Mouse (Mus musculus): ENCODE measurements around the gene Hs6st3.

The Hs6st3 gene

DNA sequence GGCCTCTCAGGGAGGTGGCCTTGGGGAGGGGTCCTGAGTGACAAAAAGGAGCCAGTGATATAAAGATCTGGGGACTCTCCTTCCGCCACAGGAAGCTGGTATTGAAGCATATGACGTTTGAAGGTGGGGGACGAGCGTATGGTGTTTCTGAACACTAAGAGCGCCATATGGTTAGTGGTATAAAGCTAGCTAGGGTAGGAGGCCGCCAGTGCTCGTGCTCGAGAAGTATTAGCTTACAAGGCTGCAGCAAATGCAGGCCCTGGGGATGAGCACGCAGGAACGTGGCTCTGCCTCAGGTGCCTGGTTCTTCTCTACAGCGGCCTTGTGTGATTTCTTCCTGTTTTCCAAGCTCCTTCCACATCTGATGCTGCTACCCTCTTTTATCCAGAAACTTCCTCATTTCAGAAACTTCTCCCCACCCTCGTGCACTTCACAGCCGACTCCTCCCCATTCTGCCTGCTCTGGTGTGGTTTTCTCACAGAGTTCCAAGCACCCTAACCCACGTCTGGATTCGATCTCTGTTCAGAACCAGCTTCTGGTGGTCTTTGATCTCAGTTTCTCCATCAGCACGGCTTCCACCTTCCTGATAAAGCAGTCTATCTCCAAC is 110.0 kb downstream of the Hs6st3 start:
- WGBS, result 60% methylated on average over 16 of the region's 16 CpGs

DNA sequence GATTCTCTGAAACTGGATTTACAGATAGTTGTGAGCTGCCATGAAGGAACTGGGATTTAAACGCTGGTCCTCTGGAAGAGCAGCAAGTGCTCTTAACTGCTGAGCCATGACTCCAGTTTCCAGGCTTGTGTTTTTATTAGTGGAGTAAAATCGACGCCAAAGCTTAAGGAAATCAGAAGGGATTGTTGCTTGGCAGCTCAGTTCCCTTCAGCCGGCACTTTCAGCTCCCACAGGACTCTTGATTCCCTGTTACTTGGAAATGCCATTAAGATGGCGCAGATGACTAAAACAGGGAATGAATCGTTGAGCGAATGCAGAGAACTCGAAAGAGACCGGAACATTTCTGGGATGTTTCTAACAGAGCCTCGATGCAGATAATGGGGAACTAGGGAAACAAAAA is 112.2 kb downstream of the Hs6st3 start:
- WGBS, result 76% methylated on average over 10 of the region's 10 CpGs

DNA sequence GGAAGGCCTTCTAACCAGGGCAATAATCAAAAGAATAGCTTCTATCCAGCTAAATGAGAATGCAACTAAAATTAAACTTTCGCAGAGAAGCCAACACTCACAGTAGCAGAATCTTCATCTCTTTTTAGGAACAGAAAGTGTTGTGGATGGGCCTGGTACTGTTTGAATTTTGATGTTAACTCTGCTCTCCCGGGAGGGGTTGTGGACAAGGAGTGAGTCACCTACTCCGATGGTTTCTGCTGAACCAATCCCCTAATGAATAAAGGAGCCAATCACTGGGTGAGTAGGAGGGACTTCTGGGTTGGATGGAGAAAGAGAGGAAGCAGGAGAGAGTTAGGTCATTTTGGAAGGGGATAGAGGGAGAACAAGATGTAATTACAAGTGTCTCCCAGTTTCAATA is 117.3 kb downstream of the Hs6st3 start:
- 58% methylated on average over 3 of the region's 3 CpGs for WGBS

DNA sequence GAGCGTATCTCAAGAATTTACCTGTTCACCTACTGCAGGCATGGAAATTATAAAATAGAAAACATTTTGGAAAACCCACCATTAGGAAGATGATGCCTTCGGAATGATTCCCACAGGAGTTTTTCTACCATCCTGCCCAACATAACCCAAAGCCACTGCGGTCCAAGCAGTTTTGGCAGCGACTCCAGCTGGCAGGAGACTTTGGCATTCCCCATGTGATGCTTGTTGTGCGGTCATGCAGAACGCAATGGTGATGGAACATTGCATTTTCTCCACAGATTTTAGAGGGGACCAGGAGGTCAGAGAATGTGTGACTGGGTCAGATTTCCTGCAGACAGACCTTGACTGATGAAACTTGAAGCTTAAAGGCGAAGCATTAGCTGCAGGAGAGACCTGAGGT is 118.9 kb downstream of the Hs6st3 start:
- 80% methylated on average over 7 of the region's 7 CpGs for WGBS

DNA sequence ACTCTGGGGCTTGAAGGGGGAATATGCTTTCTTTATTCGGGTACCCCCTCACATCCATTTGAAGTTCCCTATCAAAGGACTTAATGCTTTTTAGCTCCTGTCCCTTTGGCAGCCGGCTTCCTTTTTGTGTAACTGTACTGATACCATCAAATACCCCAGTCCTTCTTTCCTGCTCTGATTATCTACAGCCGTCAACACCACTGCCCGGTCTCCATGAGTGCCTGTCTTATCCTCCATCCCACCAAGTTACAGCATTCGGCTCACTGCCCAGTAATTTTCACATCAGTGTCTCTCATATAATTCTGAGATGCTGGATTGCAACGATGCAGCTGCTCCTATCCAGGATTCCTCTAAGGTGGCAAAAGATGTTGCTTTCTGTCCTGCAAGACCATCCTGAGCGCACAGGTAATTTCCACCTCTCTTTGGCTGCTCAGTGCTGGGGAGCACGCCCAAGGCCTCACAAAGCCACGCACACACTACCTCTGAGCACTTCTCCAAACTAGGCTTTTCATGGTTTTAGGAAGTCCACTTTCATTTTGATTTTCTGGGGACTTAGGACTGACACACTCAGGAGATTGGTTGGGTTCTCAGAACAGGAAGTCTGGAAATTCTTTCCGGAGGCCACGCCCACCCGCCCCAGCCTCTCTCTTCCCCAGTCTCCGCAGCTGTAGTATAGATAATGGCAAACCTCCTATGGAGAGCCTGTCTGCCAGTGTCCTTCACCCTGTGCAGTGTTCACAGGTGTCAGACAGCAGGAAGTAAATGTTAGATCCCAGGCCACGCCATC is 122.2 kb downstream of the Hs6st3 start:
- 78% methylated on average over 14 of the region's 14 CpGs for WGBS

DNA sequence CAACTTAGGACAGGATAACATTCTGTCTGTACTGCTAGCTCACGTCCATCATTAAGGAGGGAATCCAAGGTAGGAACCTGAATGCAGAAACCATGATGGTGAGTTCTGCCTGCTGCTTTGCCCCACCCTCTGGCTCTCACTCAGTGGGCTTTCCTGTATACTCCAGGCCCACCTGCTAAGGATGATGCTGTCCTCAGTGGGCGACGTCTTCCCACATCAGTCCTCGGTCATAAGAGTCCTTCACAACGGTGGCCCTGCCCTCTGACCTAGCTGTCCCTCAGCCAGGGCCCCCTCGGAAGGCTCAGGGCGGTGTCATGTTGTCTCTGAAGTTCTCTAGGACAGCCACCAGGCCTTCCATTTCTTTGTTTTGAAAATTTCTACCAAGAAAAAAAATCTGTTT is 128.2 kb downstream of the Hs6st3 start:
- 81% methylated on average over 7 of the region's 7 CpGs for WGBS

DNA sequence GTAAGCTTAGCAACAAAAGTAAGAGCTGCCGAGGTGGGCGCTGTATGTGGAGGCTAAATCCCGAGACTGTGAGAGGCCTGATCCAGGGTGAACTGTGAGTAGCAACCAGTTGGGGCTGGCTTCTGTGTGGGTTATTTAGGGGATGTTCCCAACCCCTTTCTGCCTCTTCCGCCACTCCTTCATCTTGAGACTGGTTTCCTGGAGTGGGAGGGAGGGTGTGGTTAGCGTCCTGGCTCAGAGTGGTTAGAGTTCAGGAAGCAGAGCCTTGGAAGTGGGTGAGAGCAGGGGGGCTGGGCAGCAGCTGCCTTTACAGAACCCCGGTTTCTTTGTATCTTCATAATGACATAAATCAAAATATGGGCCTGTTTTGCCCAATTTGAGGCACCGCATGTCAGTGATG is 134.9 kb downstream of the Hs6st3 start:
- WGBS, result 71% methylated on average over 7 of the region's 7 CpGs

DNA sequence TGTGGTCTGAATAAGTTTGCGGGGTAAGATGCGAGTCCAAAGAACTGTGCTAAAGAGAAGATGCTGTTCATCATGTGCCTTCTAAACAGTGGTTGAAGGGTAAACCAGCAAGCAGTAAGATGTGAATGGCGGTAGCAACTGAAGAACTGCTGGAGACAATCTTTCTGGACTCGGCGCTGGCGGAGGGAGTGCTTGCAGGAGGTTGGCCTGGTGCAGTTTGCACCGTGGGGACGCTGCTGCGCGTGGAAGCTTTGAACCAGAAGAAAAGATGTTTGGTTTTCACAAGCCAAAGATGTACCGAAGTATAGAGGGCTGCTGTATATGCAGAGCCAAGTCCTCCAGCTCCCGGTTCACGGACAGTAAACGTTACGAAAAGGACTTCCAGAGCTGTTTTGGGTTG is 140.0 kb downstream of the Hs6st3 start:
- 82% methylated on average over 15 of the region's 15 CpGs for WGBS

DNA sequence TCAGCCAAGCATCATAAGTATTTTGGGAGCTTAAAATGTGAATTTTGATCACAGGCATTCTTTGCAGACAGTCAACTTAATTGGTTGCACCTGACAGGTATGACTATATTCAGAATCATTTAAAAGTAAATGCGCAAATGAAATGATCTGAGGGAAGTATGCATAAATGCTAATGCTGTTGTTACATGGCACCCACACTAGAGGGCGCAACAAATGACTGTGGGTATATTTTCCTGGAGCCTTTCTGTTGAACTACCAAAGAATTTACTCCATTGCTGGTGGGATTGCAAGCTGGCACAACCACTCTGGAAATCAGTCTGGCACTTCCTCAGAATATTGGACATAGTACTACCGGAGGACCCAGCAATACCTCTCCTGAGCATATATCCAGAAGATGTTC is 145.8 kb downstream of the Hs6st3 start:
- WGBS, result 83% methylated on average over 3 of the region's 3 CpGs

DNA sequence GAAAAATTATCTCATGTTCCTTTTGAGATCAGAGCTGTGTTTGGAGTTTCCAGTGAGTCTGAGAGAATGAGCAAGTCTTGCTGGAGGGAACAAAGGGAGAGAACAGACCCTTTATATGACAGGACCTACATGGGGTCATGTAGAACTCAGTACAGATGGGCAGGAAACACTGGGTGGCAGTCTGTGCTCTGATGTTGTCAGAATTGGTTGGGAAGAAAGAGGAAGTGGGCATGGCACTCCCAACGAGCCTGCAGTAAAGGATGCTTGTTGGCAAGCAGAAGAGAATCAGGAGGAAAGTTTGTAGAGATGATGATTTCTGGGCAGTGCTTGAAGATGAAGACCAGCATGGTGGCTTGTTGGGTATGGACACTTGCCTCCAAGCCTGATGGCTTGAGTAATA is 151.5 kb downstream of the Hs6st3 start:
- 46% methylated on average over 1 of the region's 1 CpGs for WGBS

DNA sequence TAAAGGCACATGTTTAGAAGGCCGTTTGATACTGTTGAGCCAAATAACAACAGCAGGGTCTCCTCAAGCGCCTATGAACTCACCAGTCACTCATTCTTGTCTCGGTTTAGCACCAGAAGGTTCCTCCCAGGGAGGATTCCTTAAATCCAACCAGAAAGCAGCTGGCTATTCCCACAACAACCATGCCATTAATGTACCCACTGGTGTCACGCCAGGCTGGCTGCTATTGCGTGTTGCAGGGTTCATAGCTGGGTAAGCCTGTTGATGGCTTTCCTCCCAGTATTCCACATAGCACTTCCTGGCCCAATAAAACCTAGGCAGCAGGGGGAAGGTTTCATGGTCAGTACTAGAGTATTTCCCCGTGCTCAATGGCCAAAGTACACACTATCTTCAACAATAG is 155.9 kb downstream of the Hs6st3 start:
- 88% methylated on average over 6 of the region's 6 CpGs for WGBS

DNA sequence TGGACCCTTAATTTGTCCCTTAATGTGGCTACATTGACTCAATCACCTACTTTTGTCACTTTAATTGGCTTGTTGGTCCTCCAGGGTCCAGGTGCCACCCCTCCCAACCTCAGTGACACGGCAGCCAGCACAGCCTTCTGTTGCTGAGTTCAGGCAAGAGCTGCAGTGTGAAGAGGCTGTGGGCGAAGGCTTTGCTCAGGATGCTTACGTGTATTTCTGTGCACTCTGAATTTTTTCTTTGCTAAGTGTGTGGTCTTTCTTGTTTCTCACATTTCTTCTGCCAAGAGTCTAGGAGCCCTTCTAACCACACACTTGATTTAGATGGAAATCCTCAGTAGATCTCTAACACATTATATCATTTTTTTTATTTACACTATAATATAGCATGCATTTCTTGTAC is 168.3 kb downstream of the Hs6st3 start:
- WGBS, result 42% methylated on average over 3 of the region's 3 CpGs

DNA sequence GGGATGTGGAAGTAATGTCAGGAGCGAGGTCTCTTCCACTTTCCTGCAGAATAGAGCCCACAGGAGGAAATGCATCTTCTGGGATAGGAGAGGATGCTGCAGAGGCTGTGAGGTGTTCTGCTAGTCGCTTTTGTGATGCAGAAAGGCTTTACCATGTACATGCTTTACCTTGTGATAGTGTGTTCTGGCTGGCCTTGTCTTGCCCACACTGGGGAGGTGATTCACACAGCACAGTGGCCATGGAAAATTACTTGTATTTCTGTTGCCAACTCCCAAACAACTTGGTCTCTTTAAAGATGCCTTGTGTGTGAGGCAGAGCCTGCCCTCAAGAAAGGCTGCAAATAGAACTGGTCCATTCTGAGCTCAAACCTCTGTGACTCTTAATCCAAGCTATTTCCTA is 180.2 kb downstream of the Hs6st3 start:
- WGBS, result 79% methylated on average over 2 of the region's 2 CpGs

DNA sequence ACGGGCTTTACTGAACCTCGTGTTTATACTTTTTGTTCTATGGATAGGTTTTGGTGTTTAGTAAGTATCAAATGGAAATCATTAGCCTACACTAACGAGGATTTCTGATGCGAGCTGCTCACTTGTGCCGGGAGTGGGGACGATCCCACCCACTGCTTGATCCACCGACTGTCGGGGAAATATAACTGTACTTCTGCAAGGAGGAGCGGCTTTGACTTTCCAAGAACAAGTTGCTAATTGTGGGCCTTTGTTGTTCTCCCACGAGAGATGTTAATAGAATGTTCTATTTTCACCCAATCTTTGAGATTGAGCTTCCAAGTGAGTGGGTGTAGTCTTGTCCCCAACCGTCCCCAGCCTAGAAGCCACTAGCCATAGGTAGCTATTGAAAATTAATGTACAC is 209.1 kb downstream of the Hs6st3 start:
- 42% methylated on average over 11 of the region's 11 CpGs for WGBS

DNA sequence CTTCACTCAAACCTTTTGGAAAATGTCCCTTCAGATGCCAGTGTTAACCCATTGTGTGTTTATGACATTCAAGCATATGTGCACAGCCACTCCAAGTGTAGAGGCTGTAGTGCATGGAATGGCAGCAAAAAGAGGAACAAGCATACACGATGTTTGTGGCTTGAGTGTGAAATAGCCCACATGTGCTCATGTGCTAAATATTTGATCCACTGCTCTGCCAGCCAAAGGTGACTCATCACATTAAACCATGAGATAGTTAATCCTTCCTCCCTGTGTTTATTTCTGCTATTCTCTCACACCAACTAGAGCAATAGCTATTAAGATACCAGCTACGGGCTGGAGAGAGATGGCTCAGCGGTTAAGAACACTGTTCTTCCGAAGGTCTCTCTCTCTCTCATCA is 223.3 kb downstream of the Hs6st3 start:
- 89% methylated on average over 4 of the region's 4 CpGs for WGBS

DNA sequence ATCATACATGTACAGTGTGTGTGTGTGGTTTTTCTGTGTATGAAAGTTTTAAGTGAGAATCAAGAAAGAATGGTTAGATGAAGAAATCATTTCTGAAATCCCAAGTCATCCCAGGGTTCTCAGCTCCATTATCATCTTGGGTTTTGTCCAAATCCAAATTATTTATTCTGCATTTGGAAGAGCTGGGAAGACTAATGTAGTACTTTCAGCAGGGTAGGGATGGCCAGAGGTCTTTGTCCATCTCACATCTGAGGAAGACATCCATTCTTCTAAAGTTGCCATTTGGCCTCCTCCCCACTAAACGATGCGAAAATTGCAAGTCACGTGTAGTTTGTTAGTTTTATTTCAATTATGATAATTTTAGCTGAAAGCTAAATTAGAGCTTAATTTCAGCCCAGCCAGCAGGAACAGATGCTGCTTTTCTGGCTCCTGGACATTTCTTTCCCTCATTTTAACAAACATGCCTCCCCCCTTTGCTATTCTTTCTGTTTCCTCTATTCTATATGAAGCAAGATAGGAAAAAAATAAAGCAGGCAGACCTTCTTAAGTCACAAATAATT is 229.8 kb downstream of the Hs6st3 start:
- 58% methylated on average over 3 of the region's 3 CpGs for WGBS

DNA sequence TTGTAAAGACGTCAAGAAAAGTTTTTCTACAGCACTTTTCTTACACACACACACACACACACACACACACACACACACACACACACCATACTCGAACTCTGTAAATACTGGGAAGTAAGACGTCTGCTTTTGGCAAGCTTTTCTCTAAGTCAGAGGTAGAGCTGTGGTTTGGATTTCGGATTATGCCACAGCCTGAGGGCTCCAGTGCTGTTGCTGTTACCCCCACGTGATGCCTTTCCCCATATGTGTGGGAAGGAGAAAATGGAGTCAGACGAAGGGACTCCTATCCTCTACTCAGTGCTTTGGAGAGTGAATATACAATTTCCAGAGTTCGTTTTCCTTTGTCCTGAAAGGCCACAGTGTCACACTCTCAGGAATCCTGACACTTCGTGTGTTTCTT is 231.1 kb downstream of the Hs6st3 start:
- 56% methylated on average over 8 of the region's 8 CpGs for WGBS

DNA sequence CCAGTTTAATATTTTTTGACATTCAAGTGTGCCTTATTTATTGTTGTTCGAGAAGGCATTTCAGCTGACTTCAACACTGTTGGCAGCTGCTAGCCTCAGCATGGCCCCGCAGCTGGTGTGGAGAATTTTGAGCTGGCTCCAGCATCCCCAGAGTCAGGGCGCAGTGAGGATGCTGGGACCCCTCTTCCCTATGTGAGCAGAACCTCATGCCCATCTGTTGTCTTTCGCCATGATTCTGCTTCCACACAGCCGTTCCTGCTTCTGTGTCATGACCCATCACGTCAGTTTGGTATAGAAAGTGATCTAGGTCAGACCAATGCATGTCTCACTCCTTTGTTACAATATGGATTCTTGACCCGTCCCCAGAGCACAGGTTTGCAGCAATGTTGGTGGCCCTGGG is 231.9 kb downstream of the Hs6st3 start:
- WGBS, result 74% methylated on average over 7 of the region's 7 CpGs

DNA sequence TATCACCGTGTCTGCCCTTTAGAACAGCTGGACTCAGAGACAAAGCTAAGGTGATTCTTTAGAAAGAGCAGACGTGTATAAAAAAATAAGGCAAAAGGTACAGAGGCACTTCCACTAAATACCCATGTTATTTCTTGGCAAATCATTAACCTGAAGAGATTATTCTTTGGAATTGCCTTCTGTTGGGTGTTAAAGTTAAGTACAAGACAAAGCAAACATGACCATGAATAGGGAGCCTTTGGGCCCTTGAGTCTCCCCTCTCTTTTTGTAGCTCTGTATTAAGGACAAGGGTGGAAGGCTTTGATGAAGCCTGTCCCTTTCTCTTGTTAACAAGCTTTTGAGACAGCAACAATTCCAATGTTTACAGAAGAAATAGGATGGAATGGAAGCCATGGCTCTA is 241.2 kb downstream of the Hs6st3 start:
- 89% methylated on average over 2 of the region's 2 CpGs for WGBS

DNA sequence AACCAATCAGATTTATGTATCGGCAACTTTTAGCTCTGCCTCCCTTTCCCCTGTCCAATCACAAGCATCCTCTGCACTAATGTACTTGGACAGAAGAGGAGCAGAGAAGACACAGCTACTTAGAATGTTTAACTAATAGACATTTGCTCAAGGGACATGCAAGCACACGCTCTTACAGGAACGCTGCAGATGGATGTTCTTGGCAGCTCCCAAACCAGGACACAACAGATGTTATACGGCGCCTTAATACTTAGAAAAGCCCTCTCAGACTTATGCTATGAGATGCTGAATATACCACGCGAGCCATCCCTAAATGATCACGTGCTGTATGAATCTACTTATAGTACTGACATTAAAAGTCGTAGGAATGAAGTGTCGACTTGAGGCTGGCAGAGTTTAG is 263.5 kb downstream of the Hs6st3 start:
- 56% methylated on average over 10 of the region's 10 CpGs for WGBS

DNA sequence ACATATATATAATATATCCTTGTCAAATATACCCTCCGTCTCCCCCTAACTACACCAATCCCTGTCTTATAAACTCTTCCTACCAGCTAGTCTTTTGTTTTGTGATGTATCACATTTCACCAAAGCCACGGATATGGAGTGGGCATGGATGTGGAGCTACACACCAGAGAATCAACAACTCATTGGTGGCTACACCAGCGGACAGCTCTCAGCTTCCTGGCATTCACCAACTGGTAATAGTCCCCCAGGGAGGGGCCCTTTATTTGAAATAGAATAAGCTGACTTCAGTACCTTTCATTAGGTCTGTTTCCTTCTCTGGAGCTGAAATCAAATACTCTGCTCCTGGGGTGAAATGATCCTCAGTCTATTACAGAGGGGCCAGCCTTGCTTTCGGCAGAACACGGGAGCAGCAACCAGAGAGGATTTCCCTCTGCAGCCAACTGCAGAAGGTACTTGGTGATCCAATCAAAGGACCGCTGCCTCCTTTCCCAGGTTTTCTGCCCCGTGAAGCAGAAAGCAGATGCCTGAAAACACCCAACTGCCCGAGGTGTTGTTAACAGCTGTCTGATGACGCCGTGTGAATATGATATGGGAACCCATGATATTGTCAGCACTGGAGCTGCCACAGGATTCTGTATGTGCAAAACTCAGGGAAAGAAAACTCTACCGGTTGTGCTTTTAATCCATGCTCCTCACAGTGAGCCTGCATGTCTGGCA is 271.4 kb downstream of the Hs6st3 start:
- 71% methylated on average over 11 of the region's 11 CpGs for WGBS

DNA sequence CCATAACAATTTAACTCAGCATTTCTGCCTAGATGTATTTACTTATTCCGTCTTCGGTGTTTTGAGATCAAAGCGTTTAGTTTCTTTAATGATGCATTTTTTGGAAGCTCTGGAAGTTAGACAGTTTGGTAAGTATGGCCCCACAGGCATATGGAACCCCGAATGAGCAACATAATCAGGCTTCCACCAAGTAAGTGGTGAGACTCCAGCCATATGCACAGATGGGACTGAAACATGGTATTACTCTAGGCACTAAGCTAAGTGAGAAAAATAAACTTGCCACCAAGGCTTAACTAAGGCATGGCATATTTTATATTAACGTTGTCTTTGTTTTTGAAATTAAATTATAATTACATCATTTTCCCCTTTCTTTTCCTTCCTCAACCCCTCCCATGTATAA is 284.8 kb downstream of the Hs6st3 start:
- 58% methylated on average over 5 of the region's 5 CpGs for WGBS

DNA sequence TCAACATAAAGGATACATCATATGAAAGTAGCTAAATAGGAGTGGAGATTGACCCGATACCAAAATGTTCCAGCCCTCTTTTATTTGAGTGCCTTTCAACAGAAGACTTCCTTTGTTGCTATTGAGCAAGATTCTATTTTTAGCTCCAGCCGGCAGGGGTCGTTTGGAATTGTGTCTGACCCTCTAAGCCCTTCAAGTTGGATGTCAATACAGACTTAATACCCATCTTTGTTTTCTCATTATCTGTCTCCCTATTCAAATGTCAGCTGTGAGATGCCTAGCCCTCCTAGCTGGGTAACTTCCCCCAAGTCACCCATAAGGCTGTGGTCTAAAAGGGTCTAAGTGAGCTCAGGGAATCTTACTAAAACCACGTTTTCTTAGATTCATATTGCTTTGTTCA is 312.3 kb downstream of the Hs6st3 start:
- 26% methylated on average over 4 of the region's 4 CpGs for WGBS

Data from cerebral cortex, adult 2 months (tissue).